Mouse (Mus musculus) layer of hippocampus, postnatal 14 days (tissue): ENCODE data around the gene Coro6. TPM values are rescaled to one million over a fixed set of nuclear protein-coding genes. Genes with fewer than 3 reads are reported as not detected.

Source experiments
- DNase-seq, 2 experiments: peaks; one replicate each; pipeline ENCODE4 v3.0.0; 2021 to 2022; ENCODE audit warnings: low spot score in 2 of 2, mixed read lengths in 1 of 2
- total RNA-seq, 2 experiments: library from RNA; stranded (reverse); gene quantifications; 2 replicates each; pipeline ENCODE4 v1.2.3; 2021

The Coro6 gene
- total RNA-seq, 2 experiments from 2014 or later, result 11.4 to 17.0 TPM

GRCm38 (mm10) chr11:77492911-77493332 lies 30.7 kb downstream of the Coro6 start:
- peak; percentile 84 to 93 for DNase-seq

- peak; percentile 64 to 66 for DNase-seq
Measured at GRCm38 (mm10) chr11:77493512-77494343, 31.5 kb downstream of the Coro6 start, which contains the start of gene Git1. Gene Git1, plus strand, starts transcription at chr11:77493562.

DNA sequence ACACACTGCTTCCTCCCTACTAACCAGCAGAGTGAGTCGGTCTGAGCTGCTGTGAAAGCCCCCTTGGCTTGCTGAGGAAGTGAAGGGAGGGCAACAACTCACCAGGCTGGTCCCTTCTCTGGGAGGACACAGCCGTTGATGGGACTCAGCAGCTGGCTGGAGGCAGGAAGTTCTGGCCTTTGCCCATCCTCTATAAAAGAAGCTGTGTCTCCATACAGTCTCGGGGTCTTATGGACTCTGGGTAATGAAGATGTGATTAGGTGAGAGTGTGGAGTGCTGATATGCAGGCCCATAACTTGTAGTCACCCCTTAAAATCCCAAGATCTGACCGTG lies 32.1 kb downstream of the Coro6 start:
- DNase-seq, result no peak

DNA sequence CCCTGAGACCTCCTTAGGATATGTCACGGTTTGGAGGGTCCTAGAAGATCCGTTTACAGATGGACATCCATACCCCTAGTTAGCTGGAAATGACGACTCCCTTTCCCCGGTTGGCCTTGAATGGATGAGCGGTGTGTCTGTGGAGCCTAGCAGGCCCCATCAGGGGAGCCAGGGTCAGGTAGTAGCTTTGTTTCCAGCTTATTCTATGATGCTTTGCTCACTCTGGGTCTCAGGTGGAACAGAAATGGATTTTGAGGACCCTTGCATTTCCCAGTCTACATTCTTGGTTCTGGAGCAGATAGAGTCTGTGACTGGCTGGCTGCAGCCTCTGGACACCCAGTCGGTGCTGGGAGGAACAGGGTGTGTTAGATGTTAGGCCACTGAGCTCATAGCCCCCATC lies 32.6 kb downstream of the Coro6 start:
- DNase-seq, result no peak

DNA sequence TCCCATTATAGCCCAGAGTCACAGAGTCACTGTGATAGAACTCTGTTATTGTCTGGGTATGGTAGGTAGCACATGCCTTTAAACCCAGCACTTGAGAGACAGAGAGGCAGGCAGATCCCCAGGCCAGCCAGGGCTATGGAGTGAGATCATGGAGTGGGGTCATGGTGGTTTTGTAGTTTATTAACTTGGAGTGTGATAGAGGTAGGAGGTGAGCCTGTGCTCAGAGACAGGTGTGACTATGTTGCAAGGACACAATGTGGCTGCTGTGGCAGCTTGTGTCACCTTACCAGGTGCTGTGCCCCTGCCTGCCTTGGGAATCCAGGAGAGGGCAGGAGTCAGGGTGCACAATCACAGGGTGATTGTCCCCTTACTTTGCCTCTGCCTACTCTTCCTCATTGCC lies 33.3 kb downstream of the Coro6 start:
- no peak for DNase-seq

GRCm38 (mm10) chr11:77497341-77497756 lies 35.1 kb downstream of the Coro6 start:
- DNase-seq, result no peak

- DNase-seq, result no peak
Measured at GRCm38 (mm10) chr11:77497851-77498250, 35.6 kb downstream of the Coro6 start.

DNA sequence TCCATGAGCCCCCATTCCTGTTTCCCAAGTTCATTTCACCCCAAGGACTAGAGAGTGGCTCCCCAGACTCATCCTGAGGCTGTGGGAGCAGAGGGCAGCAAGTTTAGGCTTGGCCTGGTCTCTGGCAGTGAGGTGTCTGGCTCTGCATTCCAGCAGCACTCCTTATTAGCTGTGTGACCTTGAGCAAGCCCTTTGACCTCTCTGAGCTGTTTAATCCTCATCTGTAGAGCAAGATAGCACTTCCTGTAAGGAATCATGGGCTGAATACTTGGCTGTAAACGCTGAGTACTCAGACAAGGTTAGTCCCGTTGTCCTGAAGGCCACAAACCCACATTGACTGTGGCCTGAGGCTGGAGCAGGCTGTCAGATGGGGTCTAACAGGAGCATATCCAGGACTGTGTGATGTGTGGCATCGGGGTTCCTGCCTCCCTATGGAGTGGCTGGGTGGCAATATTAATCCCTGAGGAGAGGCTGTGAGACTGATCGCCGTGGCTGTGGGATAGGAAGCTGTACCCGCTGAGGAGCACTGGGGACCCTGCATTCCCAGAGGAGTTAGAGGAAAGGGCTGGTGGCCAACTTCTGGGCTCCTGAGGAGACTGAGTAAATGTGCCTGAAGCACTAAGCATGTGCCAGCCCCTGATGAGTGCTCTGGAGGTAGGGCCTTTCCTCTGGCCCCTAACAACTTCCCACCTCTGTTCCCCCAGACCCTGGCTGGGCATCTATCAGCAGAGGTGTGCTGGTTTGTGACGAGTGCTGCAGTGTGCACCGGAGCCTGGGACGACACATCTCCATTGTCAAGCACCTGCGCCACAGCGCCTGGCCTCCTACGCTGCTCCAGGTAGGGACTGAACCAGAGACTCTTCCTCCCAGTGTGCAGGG lies 36.3 kb downstream of the Coro6 start:
- DNase-seq, result no peak

- DNase-seq, result no peak
Measured at GRCm38 (mm10) chr11:77499354-77499753, 37.1 kb downstream of the Coro6 start.

GRCm38 (mm10) chr11:77500361-77501325 lies 38.4 kb downstream of the Coro6 start:
- DNase-seq, result no peak

DNA sequence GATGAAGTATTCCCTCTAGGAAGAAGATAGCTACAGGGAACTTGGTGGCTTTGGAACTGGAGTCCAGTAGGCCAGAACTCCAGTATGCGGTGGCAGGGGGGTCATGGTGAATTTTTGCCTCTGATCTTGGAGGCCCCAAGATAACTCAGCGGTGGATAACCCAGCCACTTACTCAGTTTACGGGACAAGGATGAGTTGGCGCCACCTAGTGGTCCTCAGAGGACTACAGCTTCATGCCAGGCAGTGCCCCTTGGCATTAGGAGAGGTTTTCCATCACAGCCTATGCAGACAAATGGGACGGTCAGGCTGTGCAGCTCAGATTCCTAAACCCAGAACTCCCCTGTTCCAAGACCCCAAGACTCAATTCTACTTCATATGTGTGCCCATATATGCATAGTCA lies 39.2 kb downstream of the Coro6 start:
- DNase-seq, result peak; percentile 78 to 81

GRCm38 (mm10) chr11:77501971-77502370 lies 39.8 kb downstream of the Coro6 start:
- DNase-seq, result no peak

- DNase-seq, result no peak
Measured at GRCm38 (mm10) chr11:77502481-77502880, 40.3 kb downstream of the Coro6 start.

GRCm38 (mm10) chr11:77503511-77503910 lies 41.3 kb downstream of the Coro6 start:
- DNase-seq, result no peak

DNA sequence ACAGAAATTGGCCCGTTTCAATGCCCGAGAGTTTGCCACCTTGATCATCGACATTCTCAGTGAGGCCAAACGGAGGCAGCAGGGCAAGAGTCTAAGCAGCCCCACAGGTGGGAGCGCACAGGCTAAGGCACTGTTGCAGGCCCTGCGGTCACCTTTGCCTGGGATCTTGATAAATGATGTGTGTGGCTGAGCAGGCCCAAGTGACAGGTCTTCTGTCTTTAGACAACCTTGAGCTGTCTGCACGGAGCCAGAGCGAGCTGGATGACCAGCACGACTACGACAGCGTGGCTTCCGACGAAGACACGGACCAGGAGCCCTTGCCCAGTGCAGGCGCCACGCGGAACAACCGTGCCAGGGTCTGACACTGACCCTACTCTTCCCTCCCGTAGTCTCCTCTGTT lies 42.2 kb downstream of the Coro6 start:
- DNase-seq, result no peak

GRCm38 (mm10) chr11:77505291-77505980 lies 43.2 kb downstream of the Coro6 start:
- DNase-seq, result no peak

DNA sequence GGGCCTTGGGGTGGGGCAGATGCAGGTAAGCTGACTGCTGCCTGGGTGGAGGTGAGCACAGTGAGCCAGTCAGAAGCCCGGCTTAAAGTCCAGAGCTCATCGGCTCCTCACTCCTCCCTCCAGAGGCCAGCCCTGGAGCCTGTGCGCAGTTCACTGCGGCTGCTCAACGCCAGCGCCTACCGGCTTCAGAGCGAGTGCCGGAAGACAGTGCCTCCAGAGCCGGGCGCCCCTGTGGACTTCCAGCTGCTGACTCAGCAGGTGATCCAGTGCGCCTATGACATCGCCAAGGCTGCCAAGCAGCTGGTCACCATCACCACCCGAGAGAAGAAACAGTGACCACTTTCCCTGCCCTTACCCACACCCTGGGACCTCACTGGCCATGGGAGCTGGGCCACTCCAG lies 44.1 kb downstream of the Coro6 start:
- DNase-seq, result no peak

GRCm38 (mm10) chr11:77506941-77507340 lies 44.7 kb downstream of the Coro6 start:
- no peak for DNase-seq

DNA sequence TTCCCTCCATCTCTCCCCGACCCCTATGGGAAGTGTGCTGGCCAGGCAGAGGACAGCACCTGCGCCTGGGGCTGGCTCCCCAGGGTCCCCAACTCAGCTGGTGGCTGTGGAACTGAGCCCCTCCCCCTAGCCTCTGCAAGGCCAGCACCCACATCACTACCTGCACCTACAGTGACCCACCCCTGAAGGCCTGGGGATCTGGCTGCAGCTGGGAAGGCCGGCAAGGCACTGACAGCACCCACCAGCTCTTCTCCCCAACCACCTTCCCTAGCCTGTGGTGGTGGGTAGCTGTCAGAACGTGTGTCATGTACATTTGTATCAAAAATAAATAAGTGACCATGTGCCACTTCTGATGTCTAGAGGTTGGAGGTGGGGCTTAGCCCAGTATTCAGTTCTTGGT lies 45.2 kb downstream of the Coro6 start:
- no peak for DNase-seq
